Mouse (Mus musculus) G1E (cell line): ENCODE data around the gene Calhm4. TPM values are rescaled to one million over a fixed set of nuclear protein-coding genes. Genes with fewer than 3 reads are reported as not detected.

Source experiments
- ATAC-seq: 2 replicates; pipeline ENCODE4 v1.8.0; 2016; ENCODE audit warnings: mild to moderate bottlenecking; ENCODE audit not compliant: insufficient number of reproducible peaks, poor library complexity, low FRiP score, severe bottlenecking; ENCODE audit errors: extremely low read depth
- DNase-seq: peaks from one replicate; pipeline ENCODE4 v3.0.0; 2012; ENCODE audit warnings: low spot score
- H3K27me3 ChIP-seq: 2 replicates; pipeline ENCODE4 v1.6.1; 2012; ENCODE audit warnings: mild to moderate bottlenecking, low read length, inconsistent platforms; ENCODE audit not compliant: insufficient read depth
- H3K36me3 ChIP-seq: replicated peaks from 2 replicates; pipeline ENCODE3; 2012; ENCODE audit warnings: mild to moderate bottlenecking, inconsistent platforms
- H3K4me1 ChIP-seq: 2 replicates; pipeline ENCODE4 v1.6.1; 2012; ENCODE audit warnings: low read depth, low read length, inconsistent platforms, mixed read lengths; ENCODE audit not compliant: insufficient read depth
- H3K4me3 ChIP-seq: 2 replicates; pipeline ENCODE4 v1.5.1; 2012; ENCODE audit warnings: low read depth, mild to moderate bottlenecking, inconsistent platforms, low read length, moderate library complexity, mixed read lengths
- H3K9me3 ChIP-seq: replicated peaks from 2 replicates; pipeline ENCODE4 v1.6.1; 2012; ENCODE audit warnings: inconsistent platforms
- CTCF ChIP-seq: IDR thresholded peaks from 2 replicates; pipeline ENCODE4 v1.5.1; 2012; ENCODE audit warnings: low read depth, low read length, inconsistent platforms, mixed read lengths
- GATA1 ChIP-seq: IDR thresholded peaks from 2 replicates; pipeline ENCODE4 v1.6.1; 2012; ENCODE audit warnings: borderline replicate concordance, low read length, inconsistent platforms, mixed read lengths
- GATA2 ChIP-seq: IDR thresholded peaks from 2 replicates; pipeline ENCODE4 v1.6.1; 2012; ENCODE audit warnings: low read depth, low read length, inconsistent platforms, borderline replicate concordance
- POLR2AphosphoS5 ChIP-seq: IDR thresholded peaks from 2 replicates; pipeline ENCODE4 v1.6.1; 2012; ENCODE audit warnings: low read depth, low read length, inconsistent platforms; ENCODE audit not compliant: insufficient replicate concordance
- TAL1 ChIP-seq: conservative IDR thresholded peaks from 2 replicates; pipeline ENCODE4 v1.6.1; 2012; ENCODE audit warnings: low read depth, low read length, inconsistent platforms, mixed read lengths
- polyA plus RNA-seq: library from polyadenylated mRNA; stranded (reverse); fragments of >175 nt; gene quantifications from 2 replicates; pipeline ENCODE4 v1.2.3, GENCODE M21; 2012
- total RNA-seq, 2 experiments: library from RNA; stranded (forward) in 1 of 2; stranded (reverse) in 1 of 2; fragments of 200-1000 nt in 1 of 2; fragments of >200 nt in 1 of 2; fragmentation: Nextera tagmentation in 1 of 2; gene quantifications; 2 replicates each; pipeline ENCODE4 v1.2.3; 2014 to 2017

Gene Calhm4
- total and polyA plus RNA-seq, 3 experiments: 0.11 TPM; not detected in 2

DNA sequence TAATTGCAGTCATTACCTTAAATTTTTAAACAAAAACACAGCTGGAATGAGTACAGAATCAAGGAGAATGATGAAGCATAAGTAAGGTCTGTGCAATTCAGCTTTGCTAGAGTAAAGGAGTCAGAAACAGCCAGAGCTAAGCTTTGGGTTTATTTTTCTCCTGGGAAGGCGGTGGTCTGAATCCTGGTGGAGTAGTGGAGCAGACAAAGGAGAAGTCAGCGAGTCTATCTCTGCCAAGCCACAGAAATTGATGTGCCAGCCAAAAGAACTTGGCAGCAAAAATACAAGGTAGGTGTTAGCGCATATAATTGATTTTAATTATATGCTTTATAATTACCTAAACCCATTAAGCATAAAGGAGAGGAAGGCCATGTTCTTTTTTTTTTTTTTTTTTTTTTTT lies 6.7 kb downstream of the Calhm4 start, which contains the start of gene Trappc3l:
Gene Trappc3l, plus strand, starts transcription at position 197 of the 400 bp plus-strand sequence.
- TF ChIP-seq GATA1: no peak
- TF ChIP-seq CTCF: no peak
- no peak for TF ChIP-seq GATA2
- TF ChIP-seq POLR2AphosphoS5: no peak
- TF ChIP-seq TAL1: no peak
- no peaks in the 10 kb centered on the region for H3K4me1 ChIP-seq
- ATAC-seq (no peak), DNase-seq (no peak)
- H3K4me3 ChIP-seq: no peak within 1 kb of the TSS
- H3K27me3 ChIP-seq: peaks cover 6% of the 10 kb centered on the region
- H3K9me3 ChIP-seq: no peaks in the 10 kb centered on the region
- no peaks in the 10 kb centered on the region for H3K36me3 ChIP-seq

DNA sequence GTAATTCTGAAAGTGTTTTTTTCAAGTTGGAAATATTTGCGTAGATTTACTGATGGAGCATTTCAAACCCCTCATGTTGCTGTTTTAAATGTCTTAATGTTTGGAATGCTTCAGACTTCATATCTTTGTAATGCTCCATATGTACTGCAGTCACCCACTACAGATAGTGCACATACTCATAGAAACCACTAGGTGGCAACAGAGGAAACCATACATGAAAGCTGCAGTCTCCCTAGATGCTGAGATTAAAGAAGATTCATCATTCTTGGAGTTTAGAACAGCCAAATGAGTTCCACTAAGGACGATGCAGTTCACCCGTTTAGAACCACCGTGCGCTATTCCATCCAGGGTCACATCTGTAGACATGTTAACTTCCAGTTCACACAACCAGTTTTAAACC lies 7.5 kb downstream of the Calhm4 start:
- H3K9me3 ChIP-seq: no peaks in the 10 kb centered on the region
- no peak overlapping the region for H3K4me3 ChIP-seq
- no peaks in the 10 kb centered on the region for H3K4me1 ChIP-seq
- no peaks in the 10 kb centered on the region for H3K36me3 ChIP-seq
- H3K27me3 ChIP-seq: peaks cover 5% of the 10 kb centered on the region
- peak; percentile 11 for DNase-seq
- TF ChIP-seq GATA2 (no peak), CTCF (peak; percentile 51)
- ATAC-seq: peak; percentile 76

GRCm38 (mm10) chr10:34033630-34034305 lies 10.3 kb downstream of the Calhm4 start:
- H3K9me3 ChIP-seq: no peaks in the 10 kb centered on the region
- peaks cover 14% of the 10 kb centered on the region; the same call in 1 of the 2 replicates for H3K27me3 ChIP-seq
- no peak for ATAC-seq
- TF ChIP-seq GATA1 (no peak), POLR2AphosphoS5 (no peak), GATA2 (no peak), CTCF (no peak)
- no peak overlapping the region for H3K4me3 ChIP-seq
- no peaks in the 10 kb centered on the region for H3K36me3 ChIP-seq
- DNase-seq: no peak
- no peaks in the 10 kb centered on the region for H3K4me1 ChIP-seq

DNA sequence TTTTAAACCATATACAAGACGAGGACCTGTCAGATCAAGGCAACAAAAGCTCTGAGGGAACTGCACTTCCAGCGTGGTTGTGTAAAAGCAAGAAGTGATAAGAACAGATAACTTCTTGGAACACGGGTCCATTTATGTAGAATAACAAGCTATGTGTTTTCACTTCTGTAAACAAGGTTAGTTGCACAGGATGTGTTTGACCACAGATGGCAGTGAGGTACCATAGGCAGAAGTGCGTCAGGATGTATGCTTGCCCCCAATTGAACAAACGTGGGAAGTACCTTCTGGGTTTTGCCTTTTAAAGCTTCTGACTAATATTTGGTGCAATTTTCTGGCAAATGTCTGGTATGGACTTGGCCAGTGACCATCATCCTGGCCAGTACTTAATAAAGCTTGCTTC lies 13.8 kb downstream of the Calhm4 start:
- no peaks in the 10 kb centered on the region for H3K4me1 ChIP-seq
- no peak overlapping the region for H3K4me3 ChIP-seq
- H3K27me3 ChIP-seq: peaks cover 17% of the 10 kb centered on the region; the same call in 1 of the 2 replicates
- no peaks in the 10 kb centered on the region for H3K36me3 ChIP-seq
- DNase-seq: no peak
- no peak for ATAC-seq
- TF ChIP-seq GATA1 (no peak), GATA2 (no peak), CTCF (no peak), TAL1 (no peak), POLR2AphosphoS5 (no peak)
- H3K9me3 ChIP-seq: no peaks in the 10 kb centered on the region

DNA sequence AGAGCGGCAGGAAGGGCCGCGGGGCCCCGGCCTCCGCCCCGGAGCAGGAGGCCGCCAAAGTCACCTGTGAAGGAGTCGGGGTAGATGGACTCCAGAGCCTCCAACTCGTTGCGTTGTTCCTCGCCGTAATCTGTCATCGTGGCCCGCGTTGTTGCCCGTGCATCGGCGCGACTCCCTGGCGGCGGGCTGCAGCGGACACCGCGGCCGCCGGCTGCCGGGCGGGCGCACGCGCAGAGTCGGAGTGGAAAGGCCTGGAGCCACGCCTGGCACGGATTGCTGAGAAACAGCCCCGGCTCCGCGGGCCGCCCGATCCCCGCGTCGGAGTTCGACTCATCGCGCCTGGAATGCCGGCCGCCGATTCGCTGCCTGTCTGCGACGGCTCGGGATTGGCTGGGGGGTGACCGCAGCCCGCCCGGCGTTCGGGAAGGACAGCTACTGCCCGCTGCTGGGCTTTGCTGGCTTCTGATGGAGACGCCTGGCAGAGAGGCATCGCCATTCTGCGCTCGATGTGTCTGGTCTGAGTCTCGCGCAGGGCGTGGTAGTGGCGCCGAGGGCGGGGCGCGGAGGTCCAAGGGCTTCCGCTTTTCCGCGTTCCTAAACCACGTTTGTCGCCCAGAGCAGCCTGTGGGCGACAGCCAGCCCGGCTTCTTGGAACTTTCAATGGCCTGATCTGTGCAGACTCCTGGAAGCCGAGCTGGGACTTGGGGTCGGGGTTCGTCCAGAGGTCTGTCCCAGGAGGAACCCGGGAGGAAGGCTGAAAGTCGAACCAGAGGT lies 24.6 kb downstream of the Calhm4 start, which contains the start of gene Rwdd1:
Gene Rwdd1, minus strand, starts transcription at position 323 of the 774 bp plus-strand sequence.
- Histone ChIP-seq H3K27me3 (0 out of 2 replicates have a peak, but pooled peaks cover 2% of the 10 kb centered on the region), H3K9me3 (no peaks in the 10 kb centered on the region), H3K4me1 (peaks cover 24% of the 10 kb centered on the region), H3K36me3 (peaks cover 21% of the 10 kb centered on the region), H3K4me3 (peak within 1 kb of the TSS; percentile 88)
- TF ChIP-seq GATA2 (no peak), CTCF (no peak), GATA1 (no peak), TAL1 (no peak), POLR2AphosphoS5 (no peak)
- ATAC-seq (peak; percentile 95), DNase-seq (peak; percentile 94)

DNA sequence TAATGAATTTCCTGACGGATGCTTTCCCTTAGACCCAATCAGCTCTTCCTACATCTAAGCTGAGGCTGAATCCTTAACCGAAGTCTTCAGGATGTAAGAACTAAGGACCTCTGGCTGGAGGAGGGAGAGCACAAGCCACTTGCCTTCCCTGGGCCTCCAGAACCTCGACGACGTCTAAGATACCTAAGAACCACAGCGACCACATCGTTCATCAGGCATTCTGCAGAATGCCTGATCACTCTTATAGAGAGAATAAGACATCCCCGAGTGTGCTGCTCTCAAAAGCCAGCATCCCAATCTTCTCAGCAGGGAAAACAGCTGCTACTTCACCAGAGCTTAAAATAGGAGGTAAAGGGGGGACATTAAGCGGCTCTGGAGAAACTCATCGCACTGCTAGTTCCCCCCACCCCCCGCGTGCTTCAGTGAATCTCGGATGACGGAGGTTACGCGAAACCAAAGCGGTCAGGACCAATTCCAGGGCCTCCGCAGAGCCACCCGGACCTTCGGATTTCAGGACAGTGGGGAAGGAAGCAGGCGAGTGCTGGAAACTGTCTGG lies 25.3 kb downstream of the Calhm4 start:
- DNase-seq: peak; percentile 8
- peaks cover 24% of the 10 kb centered on the region for H3K4me1 ChIP-seq
- peaks cover 28% of the 10 kb centered on the region for H3K36me3 ChIP-seq
- H3K4me3 ChIP-seq: peak overlapping the region; percentile 88
- H3K9me3 ChIP-seq: no peaks in the 10 kb centered on the region
- 0 out of 2 replicates have a peak, but pooled peaks cover 2% of the 10 kb centered on the region for H3K27me3 ChIP-seq
- no peak for TF ChIP-seq TAL1
- TF ChIP-seq CTCF: no peak
- no peak for TF ChIP-seq GATA2
- ATAC-seq: no peak

GRCm38 (mm10) chr10:34013241-34013640 lies 30.9 kb downstream of the Calhm4 start:
- Histone ChIP-seq H3K4me1 (peaks cover 17% of the 10 kb centered on the region), H3K9me3 (no peaks in the 10 kb centered on the region), H3K4me3 (no peak overlapping the region), H3K36me3 (peaks cover 50% of the 10 kb centered on the region), H3K27me3 (no peaks in the 10 kb centered on the region)
- ATAC-seq: no peak
- TF ChIP-seq GATA1: no peak
- no peak for TF ChIP-seq POLR2AphosphoS5
- no peak for TF ChIP-seq GATA2
- TF ChIP-seq TAL1: no peak
- no peak for TF ChIP-seq CTCF
- DNase-seq: no peak
